Mouse (Mus musculus) kidney, postnatal 0 days (tissue): ENCODE results near the gene Mrpl23. TPM values are rescaled to one million over a fixed set of nuclear protein-coding genes. Genes with fewer than 3 reads are reported as not detected.

Source experiments
- ATAC-seq: fragments of 200-750 bp; cut with Nextera tagmentation; replicated peaks from 2 replicates; pipeline ENCODE4 v1.8.0; 2017; ENCODE audit warnings: low read depth, moderate number of reproducible peaks, moderate TSS enrichment, moderate library complexity; ENCODE audit not compliant: low FRiP score
- DNase-seq: peaks from one replicate; pipeline ENCODE4 v3.0.0-alpha.2; 2016; ENCODE audit warnings: low spot score
- H3K27ac ChIP-seq: fragments of 300-500 bp; sonication (generic); 2 replicates; pipeline ENCODE4 v1.5.1; 2014; ENCODE audit warnings: mild to moderate bottlenecking
- H3K27me3 ChIP-seq: fragments of 300-500 bp; sonication (generic); 2 replicates; pipeline ENCODE4 v1.6.1; 2014; ENCODE audit warnings: low read length, mixed read lengths; ENCODE audit not compliant: insufficient read depth
- H3K36me3 ChIP-seq: fragments of 300-500 bp; sonication (generic); 2 replicates; pipeline ENCODE4 v1.6.1; 2014; ENCODE audit warnings: low read length, mixed read lengths; ENCODE audit not compliant: insufficient read depth
- H3K4me1 ChIP-seq: fragments of 300-500 bp; sonication (generic); replicated peaks from 2 replicates; pipeline ENCODE4 v1.6.1; 2014; ENCODE audit warnings: antibody characterized with exemption, low read length, mixed read lengths; ENCODE audit not compliant: insufficient read depth
- H3K4me2 ChIP-seq: fragments of 300-500 bp; sonication (generic); 2 replicates; pipeline ENCODE4 v1.6.1; 2014; ENCODE audit warnings: mild to moderate bottlenecking, low read length, moderate library complexity, mixed read lengths
- H3K4me3 ChIP-seq: fragments of 300-500 bp; sonication (generic); replicated peaks from 2 replicates; pipeline ENCODE4 v1.5.1; 2014; ENCODE audit warnings: low read depth, low read length
- H3K9ac ChIP-seq: fragments of 300-500 bp; sonication (generic); 2 replicates; pipeline ENCODE4 v1.6.1; 2014; ENCODE audit warnings: low read depth, low read length
- H3K9me3 ChIP-seq: fragments of 300-500 bp; sonication (generic); replicated peaks from 2 replicates; pipeline ENCODE4 v1.6.1; 2016; ENCODE audit warnings: low read length, inconsistent platforms, mixed read lengths
- CTCF ChIP-seq: IDR thresholded peaks from 2 replicates; pipeline ENCODE4 v1.5.1; 2016; ENCODE audit warnings: antibody characterized with exemption, low read depth, mild to moderate bottlenecking, moderate library complexity
- WGBS: fragments of 180-500 bp; shearing (Covaris S2); extraction: QIAGEN DNeasy Blood & Tissue Kit; methylation state at CpG from one replicate; pipeline ENCODE4 v1.1.7; 2014; 5-methylcytosine and 5-hydroxymethylcytosine counted together
- polyA plus RNA-seq: library from polyadenylated mRNA; unstranded; fragments of >200 nt; fragmentation: Nextera tagmentation; extraction: Ambion mirVana; gene quantifications from 2 replicates; pipeline ENCODE4 v1.2.1, GENCODE M21; 2015

Gene Mrpl23
- polyA plus RNA-seq, 1 experiment from 2014 or later: 22.6 TPM

- no peak for TF ChIP-seq CTCF
- Histone ChIP-seq H3K36me3 (no peaks in the 10 kb centered on the region), H3K4me3 (no peak overlapping the region), H3K9ac (no peak overlapping the region), H3K4me2 (no peak overlapping the region), H3K27me3 (no peaks in the 10 kb centered on the region), H3K4me1 (peaks cover 34% of the 10 kb centered on the region), H3K9me3 (no peaks in the 10 kb centered on the region), H3K27ac (peak overlapping the region; percentile 77)
- ATAC-seq (no peak), DNase-seq (no peak)
- 62% methylated on average over 16 of the region's 16 CpGs for WGBS
Observed at GRCm38 (mm10) chr7:142571458-142572220, 39.2 kb downstream of the Mrpl23 start.

GRCm38 (mm10) chr7:142572343-142572742, 39.9 kb downstream of the Mrpl23 start:
- Histone ChIP-seq H3K4me2 (no peak overlapping the region), H3K4me1 (peaks cover 41% of the 10 kb centered on the region), H3K27me3 (no peaks in the 10 kb centered on the region), H3K27ac (peak overlapping the region; percentile 77), H3K9ac (0 out of 2 replicates have a peak overlapping the region, but pooled peaks have one; percentile 23), H3K36me3 (no peaks in the 10 kb centered on the region), H3K4me3 (no peak overlapping the region), H3K9me3 (no peaks in the 10 kb centered on the region)
- DNase-seq (peak; percentile 68), ATAC-seq (no peak)
- WGBS: 22% methylated on average over 7 of the region's 7 CpGs
- no peak for TF ChIP-seq CTCF

GRCm38 (mm10) chr7:142572992-142573391, 40.5 kb downstream of the Mrpl23 start:
- H3K4me3 ChIP-seq: no peak overlapping the region
- H3K9ac ChIP-seq: no peak overlapping the region
- H3K27me3 ChIP-seq: no peaks in the 10 kb centered on the region
- 36% methylated on average over 6 of the region's 6 CpGs for WGBS
- 0 out of 2 replicates have a peak overlapping the region, but pooled peaks have one; percentile 47 for H3K27ac ChIP-seq
- no peak overlapping the region for H3K4me2 ChIP-seq
- peaks cover 41% of the 10 kb centered on the region for H3K4me1 ChIP-seq
- no peaks in the 10 kb centered on the region for H3K36me3 ChIP-seq
- ATAC-seq: no peak
- DNase-seq: no peak
- TF ChIP-seq CTCF: no peak
- H3K9me3 ChIP-seq: no peaks in the 10 kb centered on the region

DNA sequence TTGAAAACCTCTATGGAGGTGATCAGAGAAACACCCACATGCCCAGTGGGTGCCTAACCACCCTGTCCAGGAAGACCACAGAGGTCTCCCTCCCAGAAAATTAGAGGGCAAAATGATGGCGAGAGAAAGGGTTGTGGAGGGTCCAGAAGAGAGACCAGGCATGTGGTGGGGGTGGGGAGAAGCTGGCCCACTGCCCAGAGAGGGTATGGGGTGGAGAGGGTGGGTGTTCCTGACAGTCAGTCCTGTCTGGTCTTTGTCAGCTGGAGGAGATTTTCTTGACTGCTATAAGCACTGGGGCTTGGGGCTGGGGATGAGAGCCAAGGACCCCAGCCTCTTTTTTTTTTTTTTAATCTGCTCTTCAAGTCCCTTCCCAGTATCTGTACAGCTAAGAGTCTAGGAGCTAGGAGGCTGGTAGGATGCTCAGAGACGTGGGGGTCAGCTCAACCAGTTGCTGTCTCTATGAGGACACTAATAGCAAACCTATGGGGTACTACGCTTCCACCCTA, 41.7 kb downstream of the Mrpl23 start:
- Histone ChIP-seq H3K27me3 (no peaks in the 10 kb centered on the region), H3K36me3 (no peaks in the 10 kb centered on the region), H3K4me3 (no peak overlapping the region), H3K27ac (no peak overlapping the region), H3K9me3 (no peaks in the 10 kb centered on the region), H3K4me2 (no peak overlapping the region), H3K9ac (no peak overlapping the region), H3K4me1 (peaks cover 38% of the 10 kb centered on the region)
- ATAC-seq: no peak
- TF ChIP-seq CTCF: no peak
- DNase-seq: no peak
- WGBS: 71% methylated on average over 3 of the region's 3 CpGs

DNA sequence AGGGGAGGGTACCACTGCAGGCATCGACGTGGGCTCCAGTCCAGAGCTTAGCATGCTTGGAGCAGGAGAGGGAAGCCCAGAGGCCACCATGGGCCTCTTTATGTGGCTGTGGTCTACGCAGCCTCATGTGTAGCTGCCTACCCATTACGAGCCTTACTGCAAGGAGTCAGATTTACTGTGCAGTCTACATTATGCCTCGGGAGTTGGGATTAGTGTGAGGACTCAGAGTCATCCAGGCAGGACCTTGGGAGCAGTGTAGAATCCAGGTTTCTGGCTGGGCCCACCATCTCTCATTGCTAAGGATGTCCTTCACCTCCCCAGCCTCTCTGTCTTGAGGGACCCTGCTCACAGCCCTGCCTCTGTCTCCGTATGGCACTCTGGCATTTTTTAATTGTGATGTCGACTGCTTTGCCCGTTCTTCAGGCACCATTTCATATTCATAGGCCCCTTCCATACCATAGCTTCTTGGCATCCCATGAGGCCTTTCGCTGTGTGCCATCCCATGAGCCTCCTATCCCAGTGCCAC, 42.4 kb downstream of the Mrpl23 start:
- 55% methylated on average over 9 of the region's 9 CpGs for WGBS
- no peak for TF ChIP-seq CTCF
- no peak for ATAC-seq
- no peak overlapping the region for H3K4me2 ChIP-seq
- no peak for DNase-seq
- H3K9ac ChIP-seq: no peak overlapping the region
- 0 out of 2 replicates have a peak overlapping the region, but pooled peaks have one; percentile 4 for H3K27ac ChIP-seq
- H3K9me3 ChIP-seq: no peaks in the 10 kb centered on the region
- no peak overlapping the region for H3K4me3 ChIP-seq
- no peaks in the 10 kb centered on the region for H3K36me3 ChIP-seq
- H3K4me1 ChIP-seq: peaks cover 38% of the 10 kb centered on the region
- no peaks in the 10 kb centered on the region for H3K27me3 ChIP-seq

DNA sequence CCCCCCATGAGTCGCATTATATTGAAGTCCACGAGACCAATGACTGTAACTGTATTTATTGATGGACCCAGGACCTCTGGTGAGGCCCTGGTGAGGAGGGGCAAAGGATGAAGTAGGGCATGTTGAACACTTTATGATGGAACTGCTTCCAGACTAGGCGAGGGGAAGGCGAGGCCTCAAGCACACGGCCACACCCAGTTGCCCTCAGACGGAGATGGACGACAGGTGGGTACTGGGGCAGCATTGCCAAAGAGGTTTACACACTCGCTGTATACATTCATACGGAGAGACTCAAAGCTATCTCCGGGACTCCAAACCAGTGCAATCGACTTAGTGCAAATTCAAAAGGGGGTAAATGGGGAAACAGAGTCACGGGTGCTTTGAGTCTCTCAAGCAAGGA, 43.0 kb downstream of the Mrpl23 start:
- ATAC-seq (no peak), DNase-seq (no peak)
- Histone ChIP-seq H3K9me3 (0 out of 2 replicates have a peak, but pooled peaks cover 4% of the 10 kb centered on the region), H3K4me2 (peak overlapping the region; percentile 44), H3K4me3 (no peak overlapping the region), H3K36me3 (no peaks in the 10 kb centered on the region), H3K27me3 (no peaks in the 10 kb centered on the region), H3K27ac (no peak overlapping the region), H3K4me1 (peaks cover 38% of the 10 kb centered on the region), H3K9ac (no peak overlapping the region)
- no peak for TF ChIP-seq CTCF
- 74% methylated on average over 12 of the region's 12 CpGs for WGBS
